Mouse (Mus musculus) spleen, adult 2 months (tissue): ENCODE measurements around the gene Cpm.

ENCODE experiments used
- CTCF ChIP-seq: fragments of 200-500 bp; IDR thresholded peaks from 2 replicates; pipeline ENCODE4 v1.5.1; 2011; ENCODE audit warnings: mild to moderate bottlenecking, inconsistent platforms; ENCODE audit not compliant: insufficient read depth, insufficient read length, insufficient replicate concordance; ENCODE audit errors: extremely low read depth
- POLR2A ChIP-seq: fragments of 200-500 bp; IDR thresholded peaks from 2 replicates; pipeline ENCODE4 v1.6.1; 2011; ENCODE audit warnings: low read depth, low read length, inconsistent platforms

GRCm38 (mm10) chr10:117696827-117697560, 67.7 kb downstream of the Cpm start:
- no peak for TF ChIP-seq POLR2A
- TF ChIP-seq CTCF = no peak
